Mouse (Mus musculus) heart, embryonic 15.5 days (tissue): Measurements from ENCODE around the gene Slc1a3. TPM values are rescaled to one million over a fixed set of nuclear protein-coding genes. Genes with fewer than 3 reads are reported as not detected.
"Not testable (repeated sequence)": the region's sequence is repeated elsewhere in the genome, so short reads cannot be mapped to it uniquely, and the experiment has no call there.

ENCODE experiments used
- ATAC-seq: fragments of 200-750 bp; cut with Nextera tagmentation; replicated peaks from 2 replicates; pipeline ENCODE4 v1.8.0; 2017; ENCODE audit warnings: low read depth, moderate TSS enrichment; ENCODE audit not compliant: insufficient number of reproducible peaks, insufficient read depth, low FRiP score
- H3K27ac ChIP-seq: fragments of 300-500 bp; sonication (generic); 2 replicates; pipeline ENCODE4 v1.5.1; 2015; ENCODE audit warnings: mild to moderate bottlenecking, inconsistent platforms
- H3K27me3 ChIP-seq: fragments of 300-500 bp; sonication (generic); 2 replicates; pipeline ENCODE4 v1.6.1; 2015; ENCODE audit warnings: inconsistent platforms
- H3K36me3 ChIP-seq: fragments of 300-500 bp; sonication (generic); 2 replicates; pipeline ENCODE4 v1.6.1; 2015; ENCODE audit warnings: mild to moderate bottlenecking, inconsistent platforms
- H3K4me1 ChIP-seq: fragments of 300-500 bp; sonication (generic); replicated peaks from 2 replicates; pipeline ENCODE4 v1.6.1; 2015; ENCODE audit warnings: inconsistent platforms
- H3K4me2 ChIP-seq: fragments of 300-500 bp; sonication (generic); 2 replicates; pipeline ENCODE4 v1.6.1; 2015; ENCODE audit warnings: inconsistent platforms, mild to moderate bottlenecking, moderate library complexity
- H3K4me3 ChIP-seq: fragments of 300-500 bp; sonication (generic); 2 replicates; pipeline ENCODE4 v1.5.1; 2015; ENCODE audit warnings: mild to moderate bottlenecking, inconsistent platforms
- H3K9ac ChIP-seq: fragments of 300-500 bp; sonication (generic); 2 replicates; pipeline ENCODE4 v1.6.1; 2015; ENCODE audit warnings: mild to moderate bottlenecking, inconsistent platforms
- H3K9me3 ChIP-seq: fragments of 300-500 bp; sonication (generic); replicated peaks from 2 replicates; pipeline ENCODE4 v1.6.1; 2016; ENCODE audit warnings: inconsistent platforms
- WGBS: fragments of 180-500 bp; shearing (Covaris S2); methylation state at CpG from one replicate; pipeline ENCODE4 v1.1.7; 2015; ENCODE audit warnings: mixed read lengths; 5-methylcytosine and 5-hydroxymethylcytosine counted together
- polyA plus RNA-seq: library from polyadenylated mRNA; unstranded; fragments of >200 nt; fragmentation: Nextera tagmentation; extraction: Ambion mirVana; gene quantifications from 2 replicates; pipeline ENCODE4 v1.2.1, GENCODE M21; 2015

The Slc1a3 gene
- polyA plus RNA-seq, 1 experiment from 2014 or later: 9.8 TPM

DNA sequence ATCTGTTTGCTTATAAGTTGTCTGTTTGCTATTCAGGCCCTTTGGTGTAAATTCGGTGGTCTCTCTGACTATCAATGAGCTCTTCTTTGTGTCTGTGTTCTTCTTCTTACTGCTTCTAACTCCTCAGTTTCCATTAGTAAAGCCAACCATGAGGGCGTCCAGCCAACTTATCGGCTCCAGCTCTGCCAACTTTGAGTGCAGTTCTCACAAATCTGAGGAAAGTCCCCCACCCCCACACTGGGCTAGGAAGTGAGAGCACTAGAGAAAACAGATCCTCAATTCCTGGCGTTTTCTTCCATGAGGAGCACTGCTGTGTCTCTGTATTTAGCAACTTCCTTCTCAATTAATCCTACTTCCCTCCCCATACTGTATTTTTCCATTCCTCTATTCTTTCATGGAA is 4.4 kb downstream of the Slc1a3 start:
- Histone ChIP-seq H3K36me3 (no peaks in the 10 kb centered on the region), H3K27ac (no peak overlapping the region), H3K4me1 (peaks cover 8% of the 10 kb centered on the region; the same call in 1 of the 2 replicates), H3K9ac (no peak overlapping the region), H3K4me3 (no peak overlapping the region), H3K27me3 (no peaks in the 10 kb centered on the region), H3K4me2 (no peak overlapping the region), H3K9me3 (no peaks in the 10 kb centered on the region)
- ATAC-seq: no peak
- 71% methylated on average over 4 of the region's 4 CpGs for WGBS

GRCm38 (mm10) chr15:8705560-8705959 is 5.0 kb downstream of the Slc1a3 start:
- H3K4me1 ChIP-seq, H3K27ac ChIP-seq, H3K9ac ChIP-seq, H3K27me3 ChIP-seq, H3K36me3 ChIP-seq, ATAC-seq, H3K9me3 ChIP-seq, H3K4me3 ChIP-seq, H3K4me2 ChIP-seq: not testable (repeated sequence)
- WGBS: 91% methylated on average over 1 of the region's 1 CpGs

GRCm38 (mm10) chr15:8697976-8698375 is 12.6 kb downstream of the Slc1a3 start:
- H3K4me3 ChIP-seq: no peak overlapping the region
- H3K9ac ChIP-seq: no peak overlapping the region
- peaks cover 11% of the 10 kb centered on the region; the same call in 1 of the 2 replicates for H3K4me1 ChIP-seq
- no peaks in the 10 kb centered on the region for H3K9me3 ChIP-seq
- ATAC-seq: no peak
- no peaks in the 10 kb centered on the region for H3K36me3 ChIP-seq
- no peak overlapping the region for H3K27ac ChIP-seq
- 53% methylated on average over 3 of the region's 3 CpGs for whole genome bisulfite sequencing
- H3K4me2 ChIP-seq: no peak overlapping the region
- H3K27me3 ChIP-seq: no peaks in the 10 kb centered on the region

- Histone ChIP-seq H3K9me3 (no peaks in the 10 kb centered on the region), H3K36me3 (no peaks in the 10 kb centered on the region), H3K27ac (no peak overlapping the region), H3K9ac (no peak overlapping the region), H3K4me3 (no peak overlapping the region), H3K27me3 (no peaks in the 10 kb centered on the region), H3K4me1 (peaks cover 11% of the 10 kb centered on the region; the same call in 1 of the 2 replicates), H3K4me2 (no peak overlapping the region)
- 61% methylated on average over 3 of the region's 3 CpGs for WGBS
- no peak for ATAC-seq
These were observed 13.1 kb downstream of the Slc1a3 start for GRCm38 (mm10) chr15:8697500-8697899.

- not testable (repeated sequence) for H3K4me2 ChIP-seq, H3K9ac ChIP-seq, H3K27ac ChIP-seq, ATAC-seq, H3K36me3 ChIP-seq, H3K4me1 ChIP-seq, H3K9me3 ChIP-seq, H3K27me3 ChIP-seq, H3K4me3 ChIP-seq
- WGBS: 95% methylated on average over 6 of the region's 6 CpGs
These were observed 20.4 kb downstream of the Slc1a3 start for GRCm38 (mm10) chr15:8690141-8690540.

- H3K27ac ChIP-seq: no peak overlapping the region
- H3K9ac ChIP-seq: no peak overlapping the region
- no peak overlapping the region for H3K4me2 ChIP-seq
- WGBS: 55% methylated on average over 4 of the region's 4 CpGs
- H3K36me3 ChIP-seq: no peaks in the 10 kb centered on the region
- ATAC-seq: no peak
- H3K4me1 ChIP-seq: no peaks in the 10 kb centered on the region; the same call in 1 of the 2 replicates
- no peak overlapping the region for H3K4me3 ChIP-seq
- no peaks in the 10 kb centered on the region for H3K27me3 ChIP-seq
- no peaks in the 10 kb centered on the region for H3K9me3 ChIP-seq
These were observed 23.7 kb downstream of the Slc1a3 start for GRCm38 (mm10) chr15:8686846-8687245.

GRCm38 (mm10) chr15:8685506-8685905 is 25.1 kb downstream of the Slc1a3 start:
- WGBS: 90% methylated on average over 7 of the region's 7 CpGs
- H3K36me3 ChIP-seq: no peaks in the 10 kb centered on the region
- H3K4me2 ChIP-seq: no peak overlapping the region
- no peak overlapping the region for H3K27ac ChIP-seq
- no peaks in the 10 kb centered on the region for H3K27me3 ChIP-seq
- no peaks in the 10 kb centered on the region; the same call in 1 of the 2 replicates for H3K4me1 ChIP-seq
- H3K9me3 ChIP-seq: no peaks in the 10 kb centered on the region
- no peak overlapping the region for H3K9ac ChIP-seq
- no peak overlapping the region for H3K4me3 ChIP-seq
- no peak for ATAC-seq

GRCm38 (mm10) chr15:8684263-8684662 is 26.3 kb downstream of the Slc1a3 start:
- H3K36me3 ChIP-seq: no peaks in the 10 kb centered on the region
- H3K4me1 ChIP-seq: no peaks in the 10 kb centered on the region; the same call in 1 of the 2 replicates
- H3K9ac ChIP-seq: no peak overlapping the region
- no peak overlapping the region for H3K4me3 ChIP-seq
- H3K9me3 ChIP-seq: no peaks in the 10 kb centered on the region
- no peak for ATAC-seq
- WGBS: 79% methylated on average over 3 of the region's 3 CpGs
- no peak overlapping the region for H3K4me2 ChIP-seq
- H3K27ac ChIP-seq: no peak overlapping the region
- no peaks in the 10 kb centered on the region for H3K27me3 ChIP-seq

DNA sequence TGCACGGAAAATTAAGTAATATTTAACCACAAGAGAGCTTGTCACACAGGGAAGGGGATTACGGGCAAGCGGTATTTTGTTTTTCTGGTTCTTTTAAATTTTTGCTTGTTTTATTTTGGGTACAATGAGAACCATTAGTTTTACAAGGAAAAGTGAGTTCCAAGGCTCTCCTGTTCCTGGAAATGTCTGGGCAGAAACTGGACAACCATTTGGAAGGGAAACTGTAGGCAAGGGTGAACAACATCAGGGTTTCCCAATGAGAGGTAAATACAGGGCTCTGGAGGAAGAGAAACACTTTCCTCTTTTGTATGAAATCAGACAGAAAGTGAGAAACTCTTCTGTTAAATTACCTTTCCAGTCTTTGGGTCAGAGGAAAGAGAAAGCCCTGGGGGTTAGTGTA is 27.7 kb downstream of the Slc1a3 start:
- H3K27ac ChIP-seq: no peak overlapping the region
- no peaks in the 10 kb centered on the region; the same call in none of the 2 replicates for H3K4me1 ChIP-seq
- H3K4me2 ChIP-seq: no peak overlapping the region
- no peaks in the 10 kb centered on the region for H3K9me3 ChIP-seq
- H3K9ac ChIP-seq: no peak overlapping the region
- no peak overlapping the region for H3K4me3 ChIP-seq
- 89% methylated on average over 3 of the region's 3 CpGs for WGBS
- no peaks in the 10 kb centered on the region for H3K27me3 ChIP-seq
- no peak for ATAC-seq
- H3K36me3 ChIP-seq: no peaks in the 10 kb centered on the region

DNA sequence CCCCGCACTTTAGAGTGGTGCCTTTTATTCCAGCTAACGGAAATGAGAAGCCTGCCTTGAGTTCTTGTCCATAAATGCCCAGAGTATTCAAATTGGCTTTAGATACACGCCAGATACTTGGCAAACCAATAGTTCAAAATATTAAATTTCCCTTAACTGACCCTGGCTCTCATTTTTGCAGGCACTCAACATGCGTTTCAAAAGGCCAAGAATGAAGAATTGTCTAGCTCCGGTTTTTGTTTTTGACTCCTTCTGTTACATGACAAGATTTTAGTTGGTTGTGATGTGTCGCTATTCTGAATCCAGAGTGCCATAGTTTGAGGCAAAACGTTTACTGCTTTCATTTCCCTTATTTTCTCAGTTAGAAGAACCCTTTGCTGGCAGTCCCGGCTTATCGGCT is 28.1 kb downstream of the Slc1a3 start:
- H3K9ac ChIP-seq: no peak overlapping the region
- H3K27ac ChIP-seq: no peak overlapping the region
- H3K4me1 ChIP-seq: no peaks in the 10 kb centered on the region; the same call in none of the 2 replicates
- ATAC-seq: no peak
- no peaks in the 10 kb centered on the region for H3K9me3 ChIP-seq
- H3K27me3 ChIP-seq: no peaks in the 10 kb centered on the region
- no peaks in the 10 kb centered on the region for H3K36me3 ChIP-seq
- no peak overlapping the region for H3K4me3 ChIP-seq
- H3K4me2 ChIP-seq: no peak overlapping the region
- WGBS: 68% methylated on average over 9 of the region's 9 CpGs

- no peaks in the 10 kb centered on the region for H3K9me3 ChIP-seq
- H3K27ac ChIP-seq: no peak overlapping the region
- H3K4me1 ChIP-seq: peaks cover 1% of the 10 kb centered on the region
- no peak overlapping the region for H3K9ac ChIP-seq
- H3K4me2 ChIP-seq: no peak overlapping the region
- 54% methylated on average over 7 of the region's 7 CpGs for WGBS
- no peaks in the 10 kb centered on the region for H3K36me3 ChIP-seq
- no peak for ATAC-seq
- no peak overlapping the region for H3K4me3 ChIP-seq
- no peaks in the 10 kb centered on the region for H3K27me3 ChIP-seq
These were observed 28.6 kb downstream of the Slc1a3 start for GRCm38 (mm10) chr15:8681971-8682370.

- Histone ChIP-seq H3K4me1 (peaks cover 10% of the 10 kb centered on the region), H3K27me3 (no peaks in the 10 kb centered on the region), H3K4me3 (no peak overlapping the region), H3K27ac (no peak overlapping the region), H3K9me3 (no peaks in the 10 kb centered on the region), H3K36me3 (no peaks in the 10 kb centered on the region), H3K9ac (no peak overlapping the region), H3K4me2 (no peak overlapping the region)
- no peak for ATAC-seq
- 77% methylated on average over 5 of the region's 5 CpGs for WGBS
These were observed 29.6 kb downstream of the Slc1a3 start for GRCm38 (mm10) chr15:8681009-8681408.
